Mouse (Mus musculus): ENCODE measurements at regions not wholly inside any gene's neighbourhood (a gene's known extent, or its start where the extent isn't known, plus 50 kb on each side); places are given as distances from the start of the nearest gene placed in this dataset.

GRCm38 (mm10) chr1:136704139-136704538 is 79.4 kb downstream of the Zfp281 start:
- ATAC-seq (no peak), DNase-seq (no peak)
- no peak overlapping the region for H3K9ac ChIP-seq
- WGBS = 78% methylated on average over 5 of the region's 5 CpGs
- no peak overlapping the region for H3K4me2 ChIP-seq (ENCODE audit: low read depth)
- H3K27me3 ChIP-seq (ENCODE audit: insufficient read depth, low read length) = no peaks in the 10 kb centered on the region
- no peaks in the 10 kb centered on the region for H3K9me3 ChIP-seq (ENCODE audit: low read length)
- H3K36me3 ChIP-seq (ENCODE audit: insufficient read depth) = no peaks in the 10 kb centered on the region
- no peak for TF ChIP-seq CTCF (IDR thresholded peaks at IDR 0.05; ENCODE audit: low read depth)
- H3K4me3 ChIP-seq (ENCODE audit: low read depth, low read length) = no peak overlapping the region
- peaks cover 13% of the 10 kb centered on the region for H3K4me1 ChIP-seq (ENCODE audit: insufficient read depth)
- no peak overlapping the region for H3K27ac ChIP-seq (ENCODE audit: low read depth, low read length)

- Histone ChIP-seq H3K27ac (ENCODE audit: low read depth, low read length) (peak overlapping the region; percentile 73), H3K4me2 (ENCODE audit: low read depth) (no peak overlapping the region), H3K36me3 (ENCODE audit: insufficient read depth) (no peaks in the 10 kb centered on the region), H3K27me3 (ENCODE audit: insufficient read depth, low read length) (no peaks in the 10 kb centered on the region), H3K9me3 (ENCODE audit: low read length) (no peaks in the 10 kb centered on the region), H3K4me1 (ENCODE audit: insufficient read depth) (peaks cover 13% of the 10 kb centered on the region), H3K4me3 (ENCODE audit: low read depth, low read length) (no peak overlapping the region), H3K9ac (no peak overlapping the region)
- WGBS = 39% methylated on average over 8 of the region's 8 CpGs
- ATAC-seq (peak; percentile 95), DNase-seq (peak; percentile 80)
- TF ChIP-seq CTCF (IDR thresholded peaks at IDR 0.05; ENCODE audit: low read depth) = peak; percentile 41
Observed at GRCm38 (mm10) chr1:136706509-136706908, 81.8 kb downstream of the Zfp281 start.

GRCm38 (mm10) chr1:136707394-136707793 is 82.7 kb downstream of the Zfp281 start:
- Histone ChIP-seq H3K27me3 (ENCODE audit: insufficient read depth, low read length) (no peaks in the 10 kb centered on the region), H3K9me3 (ENCODE audit: low read length) (no peaks in the 10 kb centered on the region), H3K4me2 (ENCODE audit: low read depth) (no peak overlapping the region), H3K4me1 (ENCODE audit: insufficient read depth) (peaks cover 13% of the 10 kb centered on the region), H3K4me3 (ENCODE audit: low read depth, low read length) (no peak overlapping the region), H3K36me3 (ENCODE audit: insufficient read depth) (no peaks in the 10 kb centered on the region), H3K27ac (ENCODE audit: low read depth, low read length) (peak overlapping the region; percentile 73; the same call in 1 of the 2 replicates), H3K9ac (no peak overlapping the region)
- no peak for TF ChIP-seq CTCF (IDR thresholded peaks at IDR 0.05; ENCODE audit: low read depth)
- WGBS = 93% methylated on average over 8 of the region's 8 CpGs
- ATAC-seq = no peak
- DNase-seq = no peak

DNA sequence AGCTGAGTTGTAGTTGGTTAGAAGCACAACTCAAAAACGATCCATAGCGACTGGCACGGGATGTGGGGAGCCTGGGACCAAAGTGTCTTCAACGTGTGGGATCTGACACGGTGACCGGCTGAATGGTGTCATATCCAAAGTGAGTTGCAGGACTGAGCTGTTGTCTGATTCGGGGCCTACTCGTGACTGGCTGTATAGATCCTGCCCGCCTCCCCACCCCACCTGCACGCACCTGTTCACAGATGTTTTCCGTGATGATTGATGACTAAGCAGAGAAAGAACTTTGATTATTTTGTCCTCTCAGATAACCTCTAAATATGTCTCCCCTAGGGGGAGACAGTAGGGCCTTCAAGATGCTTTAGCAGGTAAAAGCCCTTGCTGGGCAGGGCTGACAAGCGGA is 83.2 kb downstream of the Zfp281 start:
- H3K4me3 ChIP-seq (ENCODE audit: low read depth, low read length) = no peak overlapping the region
- ATAC-seq (no peak), DNase-seq (no peak)
- 95% methylated on average over 12 of the region's 12 CpGs for WGBS
- no peak for TF ChIP-seq CTCF (IDR thresholded peaks at IDR 0.05; ENCODE audit: low read depth)
- no peaks in the 10 kb centered on the region for H3K36me3 ChIP-seq (ENCODE audit: insufficient read depth)
- peaks cover 13% of the 10 kb centered on the region for H3K4me1 ChIP-seq (ENCODE audit: insufficient read depth)
- no peaks in the 10 kb centered on the region for H3K9me3 ChIP-seq (ENCODE audit: low read length)
- no peak overlapping the region for H3K27ac ChIP-seq (ENCODE audit: low read depth, low read length)
- H3K4me2 ChIP-seq (ENCODE audit: low read depth) = no peak overlapping the region
- H3K9ac ChIP-seq = no peak overlapping the region
- H3K27me3 ChIP-seq (ENCODE audit: insufficient read depth, low read length) = no peaks in the 10 kb centered on the region

DNA sequence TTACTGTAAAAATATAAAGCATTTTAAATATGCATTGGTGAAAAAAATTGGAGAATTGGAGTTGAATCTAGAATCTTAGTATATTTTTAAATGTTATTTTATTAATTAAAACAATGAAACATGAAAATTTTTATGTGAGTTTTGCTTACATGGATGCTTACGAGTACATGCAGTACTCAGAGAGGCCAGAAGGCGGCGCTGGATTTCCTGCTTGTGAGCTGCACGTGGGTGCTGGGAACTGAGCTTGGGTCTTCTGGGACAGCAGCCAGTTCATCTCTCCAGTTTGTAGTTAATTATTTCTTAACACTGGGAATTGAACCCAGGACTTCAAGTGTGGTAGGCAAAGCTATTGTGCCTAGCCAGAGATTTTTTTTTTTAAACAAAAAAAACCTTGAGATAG is 85.5 kb downstream of the Zfp281 start:
- H3K4me1 ChIP-seq (ENCODE audit: insufficient read depth) = peaks cover 16% of the 10 kb centered on the region
- H3K27me3 ChIP-seq (ENCODE audit: insufficient read depth, low read length) = no peaks in the 10 kb centered on the region
- DNase-seq (no peak), ATAC-seq (no peak)
- H3K36me3 ChIP-seq (ENCODE audit: insufficient read depth) = no peaks in the 10 kb centered on the region
- H3K9ac ChIP-seq = no peak overlapping the region
- 73% methylated on average over 4 of the region's 4 CpGs for WGBS
- no peak overlapping the region for H3K4me2 ChIP-seq (ENCODE audit: low read depth)
- no peak overlapping the region for H3K27ac ChIP-seq (ENCODE audit: low read depth, low read length)
- no peak for TF ChIP-seq CTCF (IDR thresholded peaks at IDR 0.05; ENCODE audit: low read depth)
- H3K9me3 ChIP-seq (ENCODE audit: low read length) = no peaks in the 10 kb centered on the region
- no peak overlapping the region for H3K4me3 ChIP-seq (ENCODE audit: low read depth, low read length)

- no peak for TF ChIP-seq CTCF (IDR thresholded peaks at IDR 0.05; ENCODE audit: low read depth)
- 85% methylated on average over 7 of the region's 7 CpGs for WGBS
- Histone ChIP-seq H3K27me3 (ENCODE audit: insufficient read depth, low read length) (no peaks in the 10 kb centered on the region), H3K4me3 (ENCODE audit: low read depth, low read length) (no peak overlapping the region), H3K4me2 (ENCODE audit: low read depth) (no peak overlapping the region), H3K9ac (no peak overlapping the region), H3K36me3 (ENCODE audit: insufficient read depth) (no peaks in the 10 kb centered on the region), H3K27ac (ENCODE audit: low read depth, low read length) (no peak overlapping the region), H3K9me3 (ENCODE audit: low read length) (no peaks in the 10 kb centered on the region), H3K4me1 (ENCODE audit: insufficient read depth) (peaks cover 11% of the 10 kb centered on the region)
- ATAC-seq (no peak), DNase-seq (no peak)
Observed at GRCm38 (mm10) chr1:136711243-136711642, 86.5 kb downstream of the Zfp281 start.

- Histone ChIP-seq H3K27me3 (ENCODE audit: insufficient read depth, low read length) (no peaks in the 10 kb centered on the region), H3K4me3 (ENCODE audit: low read depth, low read length) (no peak overlapping the region), H3K27ac (ENCODE audit: low read depth, low read length) (peak overlapping the region; percentile 40; the same call in 1 of the 2 replicates), H3K9ac (no peak overlapping the region), H3K4me1 (ENCODE audit: insufficient read depth) (0 out of 2 replicates have a peak, but pooled peaks cover 3% of the 10 kb centered on the region), H3K4me2 (ENCODE audit: low read depth) (no peak overlapping the region), H3K9me3 (ENCODE audit: low read length) (no peaks in the 10 kb centered on the region), H3K36me3 (ENCODE audit: insufficient read depth) (no peaks in the 10 kb centered on the region)
- TF ChIP-seq CTCF (IDR thresholded peaks at IDR 0.05; ENCODE audit: low read depth) = no peak
- ATAC-seq (peak; percentile 75), DNase-seq (peak; percentile 35)
- 58% methylated on average over 4 of the region's 4 CpGs for WGBS
Observed at GRCm38 (mm10) chr1:136714077-136714476, 89.4 kb downstream of the Zfp281 start.
